Mouse (Mus musculus) G1E-ER4 (cell line): ENCODE measurements around the gene Gm20825. TPM values are rescaled to one million over a fixed set of nuclear protein-coding genes. Genes with fewer than 3 reads are reported as not detected.
"Not testable (repeated sequence)": the region's sequence is repeated elsewhere in the genome, so short reads cannot be mapped to it uniquely, and the experiment has no call there.

Experiments
- GATA1 ChIP-seq: IDR thresholded peaks from one replicate; pipeline ENCODE4 v1.8.0; 2012; ENCODE audit warnings: low read length, inconsistent platforms
- polyA plus RNA-seq: library from polyadenylated mRNA; stranded (reverse); fragments of >175 nt; gene quantifications from 2 replicates; pipeline ENCODE4 v1.2.3, GENCODE M21; 2012

Gene Gm20825
- not detected in 2 replicates for polyA plus RNA-seq

DNA sequence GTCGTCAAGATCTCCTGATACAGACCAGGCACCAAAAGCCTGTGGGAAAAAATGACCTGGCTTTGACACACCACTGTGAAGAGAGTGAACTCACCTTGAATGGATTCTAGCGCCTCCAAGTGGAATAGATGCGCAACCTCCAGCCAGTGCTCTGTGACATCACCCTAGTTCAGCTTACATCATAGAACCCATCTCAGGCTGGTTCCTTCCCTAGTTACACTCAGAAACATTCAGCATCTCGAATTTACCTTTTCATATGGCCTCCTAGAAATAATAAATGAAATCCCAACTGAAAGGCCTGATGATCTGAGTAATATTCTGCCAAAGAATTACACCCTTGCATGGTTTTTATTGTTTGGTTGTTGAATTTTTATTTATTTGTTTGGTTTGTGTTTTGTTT is at the start of gene Gm20825:
TSS of gene Gm20825 (minus strand) at position 101 of the 400 bp plus-strand sequence.
- TF ChIP-seq GATA1: not testable (repeated sequence)

Other genes starting within 250 kb of the Gm20825 start
- not detected in 2 replicates for gene Gm29049, start 74.3 kb downstream of the Gm20825 start, polyA plus RNA-seq
- gene Gm20824, start 186.4 kb upstream of the Gm20825 start, polyA plus RNA-seq: not detected in 2 replicates